Mouse (Mus musculus) forebrain, embryonic 16.5 days (tissue): Measurements from ENCODE around the gene Prickle4. TPM values are rescaled to one million over a fixed set of nuclear protein-coding genes. Genes with fewer than 3 reads are reported as not detected.

ENCODE experiments used
- ATAC-seq: fragments of 200-750 bp; cut with Nextera tagmentation; 2 replicates; pipeline ENCODE4 v1.8.0; 2017; ENCODE audit warnings: mild to moderate bottlenecking, moderate library complexity
- H3K27ac ChIP-seq: fragments of 300-500 bp; sonication (generic); 2 replicates; pipeline ENCODE4 v1.5.1; 2014; ENCODE audit warnings: low read length, control low read depth
- H3K27me3 ChIP-seq: fragments of 300-500 bp; sonication (generic); replicated peaks from 2 replicates; pipeline ENCODE4 v1.6.1; 2014; ENCODE audit warnings: low read length; ENCODE audit not compliant: control insufficient read depth, insufficient read depth
- H3K36me3 ChIP-seq: fragments of 300-500 bp; sonication (generic); 2 replicates; pipeline ENCODE4 v1.6.1; 2014; ENCODE audit not compliant: control insufficient read depth, insufficient read depth
- H3K4me1 ChIP-seq: fragments of 300-500 bp; sonication (generic); replicated peaks from 2 replicates; pipeline ENCODE4 v1.6.1; 2014; ENCODE audit warnings: low read length; ENCODE audit not compliant: control insufficient read depth, insufficient read depth
- H3K4me2 ChIP-seq: fragments of 300-500 bp; sonication (generic); 2 replicates; pipeline ENCODE4 v1.6.1; 2014; ENCODE audit warnings: mild to moderate bottlenecking, low read length, control low read depth
- H3K4me3 ChIP-seq: fragments of 300-500 bp; sonication (generic); replicated peaks from 2 replicates; pipeline ENCODE4 v1.5.1; 2014; ENCODE audit warnings: mild to moderate bottlenecking, low read length, control low read depth
- H3K9ac ChIP-seq: fragments of 300-500 bp; sonication (generic); replicated peaks from 2 replicates; pipeline ENCODE4 v1.6.1; 2014; ENCODE audit warnings: low read depth, low read length, control low read depth
- H3K9me3 ChIP-seq: fragments of 300-500 bp; sonication (generic); 2 replicates; pipeline ENCODE4 v1.6.1; 2016; ENCODE audit warnings: low read length; ENCODE audit not compliant: control insufficient read depth
- WGBS: fragments of 180-500 bp; shearing (Covaris S2); extraction: QIAGEN DNeasy Blood & Tissue Kit; methylation state at CpG from one replicate; pipeline ENCODE4 v1.1.7; 2014; 5-methylcytosine and 5-hydroxymethylcytosine counted together
- polyA plus RNA-seq: library from polyadenylated mRNA; unstranded; fragments of >200 nt; fragmentation: Nextera tagmentation; extraction: Ambion mirVana; gene quantifications from 2 replicates; pipeline ENCODE4 v1.2.1, GENCODE M21; 2015

The Prickle4 gene
- 0.54 and 1.0 TPM in 2 replicates for polyA plus RNA-seq

- H3K27ac ChIP-seq, result peak within 1 kb of the TSS; percentile 40; the same call in 1 of the 2 replicates
- ATAC-seq, result peak; percentile 96
- peak within 1 kb of the TSS; percentile 81 for H3K4me2 ChIP-seq
- H3K27me3 ChIP-seq, result peaks cover 3% of the 10 kb centered on the region; the same call in 1 of the 2 replicates
- H3K36me3 ChIP-seq, result no peaks in the 10 kb centered on the region
- H3K9ac ChIP-seq, result peak within 1 kb of the TSS; percentile 89
- H3K9me3 ChIP-seq, result no peaks in the 10 kb centered on the region
- peak within 1 kb of the TSS; percentile 77 for H3K4me3 ChIP-seq
- WGBS, result under 1% methylated on average over 76 of the region's 82 CpGs
- peaks cover 10% of the 10 kb centered on the region for H3K4me1 ChIP-seq
Measured at GRCm38 (mm10) chr17:47694503-47695336, at the start of gene Prickle4. Gene Prickle4 (minus strand): TSS chr17:47694736.

- no peak for ATAC-seq
- Histone ChIP-seq H3K36me3 (no peaks in the 10 kb centered on the region), H3K27ac (no peak overlapping the region), H3K9ac (no peak overlapping the region), H3K9me3 (peaks cover 5% of the 10 kb centered on the region; the same call in 1 of the 2 replicates), H3K27me3 (peaks cover 7% of the 10 kb centered on the region), H3K4me2 (no peak overlapping the region), H3K4me3 (no peak overlapping the region), H3K4me1 (no peaks in the 10 kb centered on the region; the same call in 1 of the 2 replicates)
- WGBS, result 92% methylated on average over 14 of the region's 14 CpGs
Measured at GRCm38 (mm10) chr17:47744086-47744485, 49.5 kb upstream of the Prickle4 start.

GRCm38 (mm10) chr17:47742991-47743734 is 48.6 kb upstream of the Prickle4 start:
- H3K36me3 ChIP-seq, result no peaks in the 10 kb centered on the region
- no peak overlapping the region for H3K4me2 ChIP-seq
- H3K27ac ChIP-seq, result no peak overlapping the region
- WGBS, result 51% methylated on average over 16 of the region's 16 CpGs
- ATAC-seq, result no peak
- peaks cover 15% of the 10 kb centered on the region for H3K27me3 ChIP-seq
- no peak overlapping the region for H3K9ac ChIP-seq
- no peak overlapping the region for H3K4me3 ChIP-seq
- peaks cover 5% of the 10 kb centered on the region; the same call in 1 of the 2 replicates for H3K9me3 ChIP-seq
- peaks cover 7% of the 10 kb centered on the region for H3K4me1 ChIP-seq

GRCm38 (mm10) chr17:47740186-47740585 is 45.6 kb upstream of the Prickle4 start:
- Histone ChIP-seq H3K9me3 (peaks cover 5% of the 10 kb centered on the region; the same call in 1 of the 2 replicates), H3K27ac (no peak overlapping the region), H3K36me3 (no peaks in the 10 kb centered on the region), H3K4me1 (peaks cover 18% of the 10 kb centered on the region), H3K27me3 (peaks cover 24% of the 10 kb centered on the region), H3K4me2 (no peak overlapping the region), H3K9ac (no peak overlapping the region), H3K4me3 (no peak overlapping the region)
- 62% methylated on average over 2 of the region's 2 CpGs for WGBS
- ATAC-seq, result no peak

- peak overlapping the region; percentile 64; the same call in 1 of the 2 replicates for H3K4me3 ChIP-seq
- peaks cover 18% of the 10 kb centered on the region for H3K4me1 ChIP-seq
- H3K36me3 ChIP-seq, result no peaks in the 10 kb centered on the region
- H3K9me3 ChIP-seq, result 0 out of 2 replicates have a peak, but pooled peaks cover 3% of the 10 kb centered on the region
- WGBS, result 9% methylated on average over 20 of the region's 20 CpGs
- H3K9ac ChIP-seq, result no peak overlapping the region; the same call in 1 of the 2 replicates
- ATAC-seq, result no peak
- peaks cover 24% of the 10 kb centered on the region for H3K27me3 ChIP-seq
- H3K27ac ChIP-seq, result no peak overlapping the region
- peak overlapping the region; percentile 96 for H3K4me2 ChIP-seq
Measured at GRCm38 (mm10) chr17:47738879-47739798, 44.6 kb upstream of the Prickle4 start.

DNA sequence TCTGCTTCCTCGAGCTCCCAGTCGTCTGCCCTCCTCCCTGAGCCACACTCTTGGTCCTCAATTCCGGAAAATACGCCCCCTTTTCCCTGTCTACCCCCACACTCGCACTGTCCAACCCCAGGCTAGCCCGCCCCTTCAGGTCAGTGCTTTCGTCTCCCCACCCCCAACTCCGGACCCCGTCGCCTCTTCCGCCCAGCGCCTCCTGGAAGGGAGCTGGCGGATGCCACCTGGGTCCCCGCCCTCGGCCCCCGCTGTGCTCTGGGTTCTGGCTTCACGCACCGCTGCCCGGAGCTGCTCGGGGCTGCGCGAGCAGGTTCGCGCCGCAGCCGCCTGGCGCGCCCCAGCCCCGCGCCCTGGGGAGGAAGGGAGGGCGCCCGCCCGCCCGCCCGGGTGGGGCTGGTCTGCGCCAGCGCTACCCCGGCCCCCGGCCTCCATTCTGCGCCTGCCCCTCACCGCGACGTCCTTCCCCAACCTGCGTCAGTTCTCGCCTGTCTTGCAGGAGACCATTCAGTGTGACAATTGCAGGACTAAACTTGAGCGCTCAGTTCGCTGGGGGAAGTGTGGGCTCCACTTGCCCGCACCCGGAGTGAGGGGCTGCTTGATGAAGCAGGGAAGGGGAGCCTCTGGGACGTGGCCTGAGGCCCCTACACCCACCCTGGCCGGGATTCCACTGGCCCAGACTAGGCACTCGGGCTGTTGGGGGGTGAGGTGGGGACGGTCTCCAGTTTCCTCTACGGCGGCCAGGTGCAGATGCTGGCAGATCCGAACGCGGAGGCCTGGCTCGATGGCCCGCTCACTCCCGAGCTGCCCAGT is 43.7 kb upstream of the Prickle4 start:
- WGBS, result under 1% methylated on average over 53 of the region's 61 CpGs
- no peak overlapping the region for H3K27ac ChIP-seq
- peaks cover 24% of the 10 kb centered on the region for H3K27me3 ChIP-seq
- peak overlapping the region; percentile 37 for H3K9ac ChIP-seq
- peak; percentile 12; the same call in 1 of the 2 replicates for ATAC-seq
- no peaks in the 10 kb centered on the region for H3K36me3 ChIP-seq
- 0 out of 2 replicates have a peak, but pooled peaks cover 3% of the 10 kb centered on the region for H3K9me3 ChIP-seq
- H3K4me1 ChIP-seq, result peaks cover 18% of the 10 kb centered on the region
- peak overlapping the region; percentile 64 for H3K4me3 ChIP-seq
- H3K4me2 ChIP-seq, result peak overlapping the region; percentile 96

GRCm38 (mm10) chr17:47737271-47738065 is 42.9 kb upstream of the Prickle4 start:
- H3K9me3 ChIP-seq, result 0 out of 2 replicates have a peak, but pooled peaks cover 3% of the 10 kb centered on the region
- no peaks in the 10 kb centered on the region for H3K36me3 ChIP-seq
- ATAC-seq, result peak; percentile 65
- peak overlapping the region; percentile 64 for H3K4me3 ChIP-seq
- no peak overlapping the region for H3K27ac ChIP-seq
- H3K4me2 ChIP-seq, result peak overlapping the region; percentile 96
- peaks cover 18% of the 10 kb centered on the region for H3K4me1 ChIP-seq
- 1% methylated on average over 57 of the region's 60 CpGs for WGBS
- H3K9ac ChIP-seq, result peak overlapping the region; percentile 54
- H3K27me3 ChIP-seq, result peaks cover 24% of the 10 kb centered on the region
